ENCODE assay signal across 11 mouse cellular contexts in genomic region chr2:146810695-146811094, GRCm38 (mm10). TPM values are rescaled to one million over a fixed set of nuclear protein-coding genes. Genes with fewer than 3 reads are reported as not detected.
A peak's percentile ranks its signal among the peaks of the same experiment; 100 is the strongest.
DNase-seq lines count a peak whose midpoint lies in the region; ATAC-seq and TF ChIP-seq lines count a peak whose summit lies in the region.
"Had no signal": no experiment of that assay in that cellular context is flagged by ENCODE, and none has a peak within 500 bp of the region (broad histone marks: within the 10 kb centered on the region; RNA-seq: fewer than 3 reads in every experiment).

No protein-coding gene starts in this region.

- no peak overlapping the region for H3K9ac ChIP-seq in heart, postnatal 0 days (replicated peaks; ENCODE audit: low read depth, low read length)
- no peak overlapping the region for H3K9ac ChIP-seq in midbrain, embryonic 14.5 days (replicated peaks; ENCODE audit: low read length)
- no peak overlapping the region for H3K9ac ChIP-seq in liver, postnatal 0 days (replicated peaks)

- peak; percentile 26 for DNase-seq in heart, postnatal 0 days (ENCODE audit: low spot score)
- DNase-seq in heart, adult 11 months = no peak
- DNase-seq in hindbrain, embryonic 10.5 days (ENCODE audit: low spot score) = peak; percentile 9
- DNase-seq in midbrain, embryonic 14.5 days = peak; percentile 75
- DNase-seq in liver, postnatal 0 days = no peak
- no peak for DNase-seq in adrenal gland, adult (ENCODE audit: inconsistent age in 2 of 2, low spot score in 1 of 2)
- no peak for DNase-seq in gastrocnemius, adult 18-20 months (ENCODE audit: low spot score)
- DNase-seq: heart, adult 18-20 months had no signal

- TF ChIP-seq CTCF in heart, postnatal 0 days (IDR thresholded peaks at IDR 0.05; ENCODE audit: low read depth) = no peak
- TF ChIP-seq CTCF in liver, postnatal 0 days (IDR thresholded peaks at IDR 0.05; ENCODE audit: low read depth) = no peak

- no peaks in the 10 kb centered on the region for H3K27me3 ChIP-seq in heart, postnatal 0 days (ENCODE audit: control insufficient read depth, insufficient read depth, low read length)
- H3K27me3 ChIP-seq in hindbrain, embryonic 10.5 days (ENCODE audit: insufficient read depth, poor library complexity, severe bottlenecking) = no peaks in the 10 kb centered on the region
- H3K27me3 ChIP-seq in midbrain, embryonic 14.5 days (ENCODE audit: control insufficient read depth, insufficient read depth, low read length) = no peaks in the 10 kb centered on the region
- H3K27me3 ChIP-seq in liver, postnatal 0 days (ENCODE audit: insufficient read depth, low read length) = no peaks in the 10 kb centered on the region
- H3K27me3 ChIP-seq: CH12.LX had no signal

- H3K4me2 ChIP-seq in heart, postnatal 0 days (ENCODE audit: low read depth, low read length) = peak overlapping the region; percentile 51
- H3K4me2 ChIP-seq in midbrain, embryonic 14.5 days (ENCODE audit: low read length) = 0 out of 2 replicates have a peak overlapping the region, but pooled peaks have one; percentile 11
- H3K4me2 ChIP-seq in liver, postnatal 0 days (ENCODE audit: low read depth, low read length) = no peak overlapping the region

- H3K27ac ChIP-seq in heart, postnatal 0 days (ENCODE audit: low read depth) = no peak overlapping the region
- H3K27ac ChIP-seq in brown adipose tissue, adult 24 weeks (replicated peaks; ENCODE audit: low read depth, low read length) = no peak overlapping the region
- H3K27ac ChIP-seq in hindbrain, embryonic 10.5 days = no peak overlapping the region
- H3K27ac ChIP-seq in midbrain, embryonic 14.5 days (replicated peaks; ENCODE audit: low read depth, low read length) = no peak overlapping the region
- no peak overlapping the region for H3K27ac ChIP-seq in liver, postnatal 0 days (ENCODE audit: low read depth)
- H3K27ac ChIP-seq: macrophage had no signal

- peak overlapping the region; percentile 32 for H3K4me3 ChIP-seq in heart, postnatal 0 days (ENCODE audit: low read depth, low read length)
- peak overlapping the region; percentile 23; the same call in 1 of the 2 replicates for H3K4me3 ChIP-seq in brown adipose tissue, adult 24 weeks (ENCODE audit: insufficient read depth, low read depth, low read length)
- H3K4me3 ChIP-seq in hindbrain, embryonic 10.5 days = no peak overlapping the region
- H3K4me3 ChIP-seq in midbrain, embryonic 14.5 days (replicated peaks; ENCODE audit: low read depth, low read length) = no peak overlapping the region
- H3K4me3 ChIP-seq in liver, postnatal 0 days (ENCODE audit: low read depth, low read length) = no peak overlapping the region

- no peaks in the 10 kb centered on the region for H3K4me1 ChIP-seq in heart, postnatal 0 days (ENCODE audit: control insufficient read depth, insufficient read depth)
- H3K4me1 ChIP-seq in brown adipose tissue, adult 24 weeks (ENCODE audit: control insufficient read depth, insufficient read depth, insufficient read length, low read length) = no peaks in the 10 kb centered on the region
- 0 out of 2 replicates have a peak, but pooled peaks cover 4% of the 10 kb centered on the region for H3K4me1 ChIP-seq in hindbrain, embryonic 10.5 days (replicated peaks)
- 0 out of 2 replicates have a peak, but pooled peaks cover 7% of the 10 kb centered on the region for H3K4me1 ChIP-seq in midbrain, embryonic 14.5 days (ENCODE audit: control insufficient read depth, insufficient read depth, low read length)
- no peaks in the 10 kb centered on the region for H3K4me1 ChIP-seq in liver, postnatal 0 days (ENCODE audit: insufficient read depth)

- 41% methylated on average over 13 of the region's 13 CpGs for WGBS in heart, postnatal 0 days
- WGBS in hindbrain, embryonic 10.5 days = 64% methylated on average over 13 of the region's 13 CpGs
- WGBS in midbrain, embryonic 14.5 days = 27% methylated on average over 13 of the region's 13 CpGs
- 78% methylated on average over 13 of the region's 13 CpGs for WGBS in liver, postnatal 0 days (ENCODE audit: insufficient replicate concordance)

- no peak for TF ChIP-seq EP300 in heart, postnatal 0 days (IDR thresholded peaks at IDR 0.05; ENCODE audit: low read depth)
- TF ChIP-seq EP300 in liver, postnatal 0 days (IDR thresholded peaks at IDR 0.05; ENCODE audit: low read depth) = no peak

- no peaks in the 10 kb centered on the region for H3K36me3 ChIP-seq in heart, postnatal 0 days (replicated peaks; ENCODE audit: control insufficient read depth, insufficient read depth, low read length)
- H3K36me3 ChIP-seq in hindbrain, embryonic 10.5 days = no peaks in the 10 kb centered on the region
- H3K36me3 ChIP-seq in midbrain, embryonic 14.5 days (ENCODE audit: control insufficient read depth, insufficient read depth, low read length) = no peaks in the 10 kb centered on the region
- H3K36me3 ChIP-seq in liver, postnatal 0 days (replicated peaks; ENCODE audit: insufficient read depth, low read length) = no peaks in the 10 kb centered on the region

- ATAC-seq in heart, postnatal 0 days (ENCODE audit: insufficient read depth, low read depth) = no peak
- peak; percentile 69; the same call in 1 of the 2 replicates for ATAC-seq in midbrain, embryonic 14.5 days (ENCODE audit: low FRiP score, low TSS enrichment)
- ATAC-seq in liver, postnatal 0 days = no peak

- H3K9me3 ChIP-seq in heart, postnatal 0 days (replicated peaks; ENCODE audit: control insufficient read depth, low read length) = no peaks in the 10 kb centered on the region
- 0 out of 2 replicates have a peak, but pooled peaks cover 4% of the 10 kb centered on the region for H3K9me3 ChIP-seq in hindbrain, embryonic 10.5 days
- no peaks in the 10 kb centered on the region for H3K9me3 ChIP-seq in midbrain, embryonic 14.5 days (ENCODE audit: control insufficient read depth, low read length)
- no peaks in the 10 kb centered on the region for H3K9me3 ChIP-seq in liver, postnatal 0 days (ENCODE audit: low read length)

RNA-seq across cellular contexts. Expression of gene Kiz, which starts 45.0 kb away (rescaled TPM):
- total RNA-seq in heart, postnatal 0 days (2014; rRNA removed; ENCODE audit: low replicate concordance) = 14.5 and 24.3 TPM in 2 replicates
- 29.7 and 32.2 TPM in 2 replicates for polyA plus RNA-seq in heart, postnatal 0 days (2015; fragmentation: Nextera tagmentation; extraction: Ambion mirVana)
- 33.6 and 48.2 TPM in 2 replicates for polyA plus RNA-seq in brown adipose tissue, adult 24 weeks (2012; ENCODE audit: insufficient read depth, insufficient read length, missing spikeins)
- 23.6 and 23.9 TPM in 2 replicates for polyA plus RNA-seq in hindbrain, embryonic 10.5 days (2016; fragmentation: Nextera tagmentation; extraction: Ambion mirVana)
- 22.0 and 34.3 TPM in 2 replicates for polyA plus RNA-seq in midbrain, embryonic 14.5 days (2014; fragmentation: Nextera tagmentation; extraction: Ambion mirVana)
- 8.2 and 8.5 TPM in 2 replicates for polyA plus RNA-seq in liver, postnatal 0 days (2015; fragmentation: Nextera tagmentation; extraction: Ambion mirVana)
- total RNA-seq in gastrocnemius, adult 18-20 months (2021) = 10 to 100 TPM; 57.5 to 59.5 TPM

Comparison
In these comparisons a context has a peak if more than half of its experiments do, and no peak if none do; other contexts are left out.
1. DNase-seq: peak in heart, postnatal 0 days (single experiment), hindbrain, embryonic 10.5 days (single experiment) and midbrain, embryonic 14.5 days (single experiment); none in heart, adult 11 months (single experiment), liver, postnatal 0 days (single experiment), adrenal gland, adult (0 of 2) and gastrocnemius, adult 18-20 months (single experiment).
2. H3K4me3 ChIP-seq: peak in heart, postnatal 0 days (single experiment) and brown adipose tissue, adult 24 weeks (single experiment); none in hindbrain, embryonic 10.5 days (single experiment), midbrain, embryonic 14.5 days (single experiment) and liver, postnatal 0 days (single experiment).